Mouse (Mus musculus) spleen, embryonic (tissue): ENCODE data around the gene Otud3.

Experiments
- CTCF ChIA-PET: fragments of 350-600 bp; sonication (Branson Sonifier 250); formaldehyde crosslinking; loops from one replicate; lab custom pipeline; 2022; lab: Charles Lee

Gene Otud3

GRCm38 (mm10) chr4:138855092-138855632 is 58.6 kb downstream of the Otud3 start:
- CTCF ChIA-PET, result no interaction called here

- CTCF ChIA-PET, result no interaction called here
Observed at GRCm38 (mm10) chr4:138852961-138853360, 60.8 kb downstream of the Otud3 start.

GRCm38 (mm10) chr4:138851463-138851862 is 62.3 kb downstream of the Otud3 start:
- CTCF ChIA-PET, result no interaction called here
